Mouse (Mus musculus): ENCODE results near the gene 1700020N01Rik. TPM values are rescaled to one million over a fixed set of nuclear protein-coding genes. Genes with fewer than 3 reads are reported as not detected.

Gene 1700020N01Rik
- polyA plus RNA-seq, 1 experiment = not detected

DNA sequence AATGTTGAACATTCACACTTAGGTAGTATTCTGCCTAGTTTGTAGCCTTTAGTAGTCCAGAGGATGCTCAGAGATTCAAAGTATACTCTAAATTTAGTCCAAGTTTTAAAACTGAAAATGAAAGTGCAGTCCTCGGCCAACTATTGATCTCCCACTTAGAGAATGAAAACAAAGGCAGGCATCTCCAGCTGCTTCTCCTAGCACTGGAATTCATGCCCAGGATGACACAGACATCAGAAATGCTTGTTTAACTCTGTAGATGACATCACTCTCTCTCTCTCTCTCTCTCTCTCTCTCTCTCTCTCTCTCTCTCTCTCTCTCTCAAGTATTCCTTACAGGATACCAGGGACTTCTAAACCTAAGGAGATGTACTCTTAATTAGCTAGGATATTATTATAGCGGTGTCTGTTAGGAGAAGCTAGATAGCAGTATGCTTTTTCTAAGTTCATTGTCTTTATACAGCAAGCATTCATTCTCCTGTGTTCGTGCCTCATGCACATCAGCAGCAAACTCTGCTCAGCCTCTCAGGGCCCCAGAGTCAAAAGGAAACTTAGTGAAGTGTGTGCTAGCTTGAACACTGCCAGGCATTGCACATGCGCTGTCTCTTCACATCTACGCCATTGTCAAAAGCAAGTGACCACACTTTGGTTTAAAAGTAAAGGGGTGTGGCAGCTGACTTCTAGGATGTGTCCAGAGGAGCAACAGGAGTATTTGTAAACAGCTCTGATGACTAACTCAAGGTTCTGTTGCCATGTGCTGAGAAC, 26.0 kb downstream of the 1700020N01Rik start:
- Histone ChIP-seq H3K4me1 (ENCODE audit: control insufficient read depth, insufficient read depth, low read length) (peaks cover 6% of the 10 kb centered on the region), H3K4me3 (replicated peaks; ENCODE audit: extremely low read depth, low read depth, low read length) (no peak overlapping the region)
- DNase-seq = no peak
- 54% methylated on average over 5 of the region's 5 CpGs for WGBS
- TF ChIP-seq CTCF (IDR thresholded peaks at IDR 0.05; ENCODE audit: insufficient read depth, low read length) = no peak
- TF ChIP-seq POLR2A (IDR thresholded peaks at IDR 0.05; ENCODE audit: borderline replicate concordance, extremely low read depth, low read depth, low read length) = no peak

DNA sequence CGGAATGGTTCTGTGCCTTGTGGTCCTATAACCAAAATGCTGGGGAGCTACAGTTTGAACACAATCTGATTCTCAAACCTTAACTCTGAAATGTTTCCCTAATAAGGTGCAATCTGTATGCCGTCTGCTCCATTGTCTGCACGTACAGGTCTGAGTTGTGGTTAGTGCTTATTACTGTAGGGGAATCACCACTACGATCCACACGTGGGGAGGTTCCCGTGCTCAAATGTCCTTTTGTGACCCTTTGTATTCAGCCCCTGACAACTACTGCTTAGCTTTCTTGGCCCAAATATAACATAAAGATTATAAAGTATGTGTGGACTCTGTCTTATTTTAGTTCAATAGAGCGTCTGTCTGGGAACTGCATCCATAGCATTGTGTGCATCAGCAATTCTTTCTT, 29.1 kb downstream of the 1700020N01Rik start:
- Histone ChIP-seq H3K4me1 (ENCODE audit: control insufficient read depth, insufficient read depth, low read length) (peaks cover 6% of the 10 kb centered on the region), H3K4me3 (replicated peaks; ENCODE audit: extremely low read depth, low read depth, low read length) (no peak overlapping the region)
- WGBS = 89% methylated on average over 7 of the region's 7 CpGs
- no peak for DNase-seq
- no peak for TF ChIP-seq POLR2A (IDR thresholded peaks at IDR 0.05; ENCODE audit: borderline replicate concordance, extremely low read depth, low read depth, low read length)
- TF ChIP-seq CTCF (IDR thresholded peaks at IDR 0.05; ENCODE audit: insufficient read depth, low read length) = no peak

DNA sequence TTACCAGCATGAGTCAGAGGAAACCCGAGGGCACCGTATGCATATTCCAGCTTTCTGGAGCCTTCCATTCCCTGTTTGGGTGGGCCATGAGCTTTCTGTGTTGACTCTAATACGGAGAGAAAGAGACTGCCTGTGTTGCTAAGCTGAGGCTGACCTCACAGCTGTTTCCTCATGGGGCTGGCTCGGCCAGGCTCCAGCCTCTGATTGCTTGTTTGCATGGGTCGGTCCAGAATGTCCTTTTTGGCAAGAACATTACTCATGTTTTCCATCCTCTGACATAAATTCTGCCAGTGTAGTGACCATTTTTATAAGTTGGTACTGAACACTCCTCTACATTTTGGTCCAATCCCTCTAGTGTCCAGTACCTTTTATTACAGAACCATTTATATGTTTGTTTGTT, 35.6 kb downstream of the 1700020N01Rik start:
- Histone ChIP-seq H3K4me1 (ENCODE audit: control insufficient read depth, insufficient read depth, low read length) (no peaks in the 10 kb centered on the region; the same call in 1 of the 2 replicates), H3K4me3 (replicated peaks; ENCODE audit: extremely low read depth, low read depth, low read length) (no peak overlapping the region)
- TF ChIP-seq CTCF (IDR thresholded peaks at IDR 0.05; ENCODE audit: insufficient read depth, low read length) = no peak
- no peak for TF ChIP-seq POLR2A (IDR thresholded peaks at IDR 0.05; ENCODE audit: borderline replicate concordance, extremely low read depth, low read depth, low read length)
- no peak for DNase-seq
- 40% methylated on average over 5 of the region's 5 CpGs for WGBS

DNA sequence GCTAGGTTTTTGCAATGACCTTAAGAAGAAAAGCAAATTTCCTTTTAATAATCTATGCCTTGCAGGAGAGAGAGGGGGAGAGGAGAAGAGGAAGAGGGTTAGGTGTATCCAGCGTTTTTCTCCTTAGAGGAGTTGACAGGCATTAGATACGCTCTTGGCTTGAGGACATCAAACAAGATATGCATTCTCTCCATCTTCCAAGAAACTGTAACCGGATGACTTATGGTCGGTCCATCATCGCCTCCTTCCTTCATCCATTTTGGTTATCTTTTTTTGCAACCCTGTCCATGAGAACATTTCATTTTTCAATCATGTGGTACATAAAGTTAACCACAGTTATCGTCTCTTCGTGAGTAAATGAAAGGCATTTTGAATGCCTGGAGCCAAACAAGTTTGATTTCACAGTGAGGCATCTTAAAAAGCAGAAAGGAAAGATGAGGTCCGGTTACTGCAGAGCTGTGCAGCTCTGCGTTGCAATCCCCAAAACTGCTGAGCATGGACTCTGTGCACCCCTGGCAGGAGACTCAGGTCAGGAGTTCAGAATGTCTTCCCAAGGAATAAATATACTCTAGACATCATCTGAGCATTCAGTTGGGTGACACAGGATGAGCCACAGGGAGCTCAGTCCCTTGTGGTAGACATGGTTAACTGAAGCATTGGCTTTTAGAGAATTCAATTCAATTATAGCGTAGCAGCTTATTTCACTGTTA, 36.2 kb downstream of the 1700020N01Rik start:
- no peak for DNase-seq
- 82% methylated on average over 10 of the region's 10 CpGs for WGBS
- no peak for TF ChIP-seq POLR2A (IDR thresholded peaks at IDR 0.05; ENCODE audit: borderline replicate concordance, extremely low read depth, low read depth, low read length)
- no peak for TF ChIP-seq CTCF (IDR thresholded peaks at IDR 0.05; ENCODE audit: insufficient read depth, low read length)
- H3K4me1 ChIP-seq (ENCODE audit: control insufficient read depth, insufficient read depth, low read length) = no peaks in the 10 kb centered on the region; the same call in 1 of the 2 replicates
- H3K4me3 ChIP-seq (replicated peaks; ENCODE audit: extremely low read depth, low read depth, low read length) = no peak overlapping the region

DNA sequence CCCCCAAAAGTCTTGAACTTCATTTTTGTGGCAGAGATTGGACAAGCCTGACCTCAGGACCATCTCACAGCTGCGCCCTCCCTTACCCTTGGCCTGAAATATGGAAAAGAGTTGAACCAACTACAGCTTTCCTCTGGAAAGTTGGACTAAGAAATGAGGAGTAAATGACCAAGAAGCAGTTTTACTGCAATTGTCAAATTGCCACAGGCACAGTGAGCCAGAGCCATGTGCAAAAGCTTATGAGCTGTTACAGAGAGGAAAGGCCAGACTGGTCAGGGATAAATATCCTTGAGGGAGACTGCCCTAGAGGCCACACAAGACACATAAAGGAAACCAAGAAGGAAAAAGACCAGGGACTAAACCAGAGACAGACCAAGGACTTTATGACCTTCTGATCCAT, 38.5 kb downstream of the 1700020N01Rik start:
- 72% methylated on average over 1 of the region's 1 CpGs for WGBS
- no peak for DNase-seq
- TF ChIP-seq POLR2A (IDR thresholded peaks at IDR 0.05; ENCODE audit: borderline replicate concordance, extremely low read depth, low read depth, low read length) = no peak
- no peak for TF ChIP-seq CTCF (IDR thresholded peaks at IDR 0.05; ENCODE audit: insufficient read depth, low read length)
- Histone ChIP-seq H3K4me3 (replicated peaks; ENCODE audit: extremely low read depth, low read depth, low read length) (no peak overlapping the region), H3K4me1 (ENCODE audit: control insufficient read depth, insufficient read depth, low read length) (no peaks in the 10 kb centered on the region; the same call in 1 of the 2 replicates)

DNA sequence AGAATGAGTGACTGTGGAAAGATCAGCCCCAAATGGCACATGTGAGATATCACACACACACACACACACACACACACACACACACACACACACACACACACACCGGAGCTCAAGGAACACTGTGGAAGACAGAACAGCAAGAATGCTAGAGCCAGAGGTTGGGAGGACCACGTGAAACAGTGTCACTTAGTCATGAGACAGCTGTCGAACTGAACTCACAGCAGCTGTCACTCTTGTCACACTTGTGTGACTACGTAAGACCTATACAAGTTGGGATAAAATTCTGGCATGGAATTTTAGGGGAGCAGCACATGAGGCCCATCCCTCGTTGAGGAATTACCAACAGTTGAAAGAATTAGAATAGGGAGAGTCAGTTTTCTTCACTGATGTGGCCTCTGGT, 39.7 kb downstream of the 1700020N01Rik start:
- no peak for DNase-seq
- no peak for TF ChIP-seq POLR2A (IDR thresholded peaks at IDR 0.05; ENCODE audit: borderline replicate concordance, extremely low read depth, low read depth, low read length)
- no peak for TF ChIP-seq CTCF (IDR thresholded peaks at IDR 0.05; ENCODE audit: insufficient read depth, low read length)
- no peak overlapping the region for H3K4me3 ChIP-seq (replicated peaks; ENCODE audit: extremely low read depth, low read depth, low read length)
- WGBS = 68% methylated on average over 5 of the region's 5 CpGs
- no peaks in the 10 kb centered on the region; the same call in 1 of the 2 replicates for H3K4me1 ChIP-seq (ENCODE audit: control insufficient read depth, insufficient read depth, low read length)

DNA sequence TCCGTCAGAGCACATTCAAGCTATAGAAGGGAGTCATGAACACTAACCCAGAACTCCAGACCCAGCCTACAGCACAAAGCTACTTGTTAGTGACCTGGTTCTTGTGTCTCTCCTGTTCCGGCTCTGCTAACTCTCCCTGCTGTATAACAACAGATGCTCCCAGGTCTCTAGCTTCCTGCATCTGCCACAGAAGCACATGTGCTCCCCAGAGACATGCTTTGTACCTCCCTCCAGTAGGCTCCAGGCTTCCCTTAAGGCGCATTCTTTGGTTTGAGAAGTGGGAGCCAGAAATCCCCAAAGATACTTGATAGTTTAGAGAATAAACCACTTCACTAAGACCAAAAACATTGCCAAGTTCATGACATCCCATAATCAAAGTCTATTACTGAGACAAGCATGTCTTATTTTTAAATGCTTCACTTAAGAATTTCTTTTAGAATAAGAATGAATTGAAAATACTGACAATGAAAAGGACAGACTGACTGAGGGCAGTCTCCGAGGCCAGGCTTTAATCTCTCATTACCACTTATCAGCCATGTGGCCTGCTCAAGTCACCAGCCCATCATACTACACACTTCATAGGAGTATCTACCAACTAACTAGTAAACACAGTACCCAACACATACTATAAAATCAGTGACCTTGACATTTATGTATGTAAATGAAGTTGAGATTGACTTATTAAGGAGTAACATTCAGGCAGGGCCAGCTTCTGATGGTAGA, 43.2 kb downstream of the 1700020N01Rik start:
- 84% methylated on average over 4 of the region's 4 CpGs for WGBS
- H3K4me1 ChIP-seq (ENCODE audit: control insufficient read depth, insufficient read depth, low read length) = no peaks in the 10 kb centered on the region
- TF ChIP-seq CTCF (IDR thresholded peaks at IDR 0.05; ENCODE audit: insufficient read depth, low read length) = no peak
- TF ChIP-seq POLR2A (IDR thresholded peaks at IDR 0.05; ENCODE audit: borderline replicate concordance, extremely low read depth, low read depth, low read length) = no peak
- no peak for DNase-seq
- no peak overlapping the region for H3K4me3 ChIP-seq (replicated peaks; ENCODE audit: extremely low read depth, low read depth, low read length)

DNA sequence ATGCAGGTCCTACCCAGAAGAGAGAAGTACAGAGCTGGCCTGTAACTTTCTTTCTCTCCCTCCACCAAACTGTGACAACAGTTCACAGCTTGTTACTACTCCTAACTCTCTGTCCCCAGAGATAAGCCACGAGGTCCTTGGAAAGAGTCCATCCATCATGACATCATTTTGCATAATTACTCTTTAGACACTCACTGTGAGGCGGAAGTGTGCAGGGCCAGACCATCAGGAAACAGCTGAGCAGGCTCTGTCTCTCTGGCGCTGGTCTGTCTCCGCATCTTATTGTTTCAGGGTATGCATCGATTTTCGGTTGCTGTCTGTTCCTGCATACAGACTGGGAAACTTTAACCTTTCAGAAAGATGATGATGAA, 43.8 kb downstream of the 1700020N01Rik start:
- TF ChIP-seq CTCF (IDR thresholded peaks at IDR 0.05; ENCODE audit: insufficient read depth, low read length) = no peak
- TF ChIP-seq POLR2A (IDR thresholded peaks at IDR 0.05; ENCODE audit: borderline replicate concordance, extremely low read depth, low read depth, low read length) = no peak
- Histone ChIP-seq H3K4me3 (replicated peaks; ENCODE audit: extremely low read depth, low read depth, low read length) (no peak overlapping the region), H3K4me1 (ENCODE audit: control insufficient read depth, insufficient read depth, low read length) (no peaks in the 10 kb centered on the region)
- 40% methylated on average over 6 of the region's 6 CpGs for WGBS
- DNase-seq = no peak

DNA sequence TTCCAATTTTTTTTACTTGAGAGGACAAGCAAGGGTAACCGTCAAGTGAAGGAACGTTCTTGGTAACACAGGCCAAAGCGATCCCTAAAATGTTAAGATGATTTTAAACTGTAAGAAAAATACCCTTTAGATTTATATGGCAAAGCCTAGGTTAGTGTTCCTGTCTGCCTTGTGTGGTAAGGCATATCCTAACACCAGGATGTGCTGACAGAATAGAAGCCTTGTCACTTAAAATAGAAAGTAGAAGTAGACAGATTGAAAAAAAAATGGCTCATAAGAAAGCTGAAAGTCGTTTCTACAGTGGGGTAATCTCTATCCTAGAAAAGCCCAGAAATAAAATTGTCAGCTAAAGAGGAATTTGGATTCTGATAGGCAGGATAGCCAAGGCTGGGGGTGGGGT, 58.4 kb downstream of the 1700020N01Rik start:
- no peak overlapping the region for H3K4me3 ChIP-seq (replicated peaks; ENCODE audit: extremely low read depth, low read depth, low read length)
- no peak for DNase-seq
- WGBS = 77% methylated on average over 4 of the region's 4 CpGs
- H3K4me1 ChIP-seq (ENCODE audit: control insufficient read depth, insufficient read depth, low read length) = no peaks in the 10 kb centered on the region
- TF ChIP-seq CTCF (IDR thresholded peaks at IDR 0.05; ENCODE audit: insufficient read depth, low read length) = no peak
- TF ChIP-seq POLR2A (IDR thresholded peaks at IDR 0.05; ENCODE audit: borderline replicate concordance, extremely low read depth, low read depth, low read length) = no peak

Measured in lung, adult 2 months (tissue).